Mouse (Mus musculus) urinary bladder, postnatal 10 days (tissue): ENCODE results near the gene Gm34653.
"Not testable (repeated sequence)": the region's sequence is repeated elsewhere in the genome, so short reads cannot be mapped to it uniquely, and the experiment has no call there.

Source experiments
- DNase-seq: peaks from one replicate; pipeline ENCODE4 v3.0.0; 2022; ENCODE audit warnings: low spot score

Gene Gm34653

DNA sequence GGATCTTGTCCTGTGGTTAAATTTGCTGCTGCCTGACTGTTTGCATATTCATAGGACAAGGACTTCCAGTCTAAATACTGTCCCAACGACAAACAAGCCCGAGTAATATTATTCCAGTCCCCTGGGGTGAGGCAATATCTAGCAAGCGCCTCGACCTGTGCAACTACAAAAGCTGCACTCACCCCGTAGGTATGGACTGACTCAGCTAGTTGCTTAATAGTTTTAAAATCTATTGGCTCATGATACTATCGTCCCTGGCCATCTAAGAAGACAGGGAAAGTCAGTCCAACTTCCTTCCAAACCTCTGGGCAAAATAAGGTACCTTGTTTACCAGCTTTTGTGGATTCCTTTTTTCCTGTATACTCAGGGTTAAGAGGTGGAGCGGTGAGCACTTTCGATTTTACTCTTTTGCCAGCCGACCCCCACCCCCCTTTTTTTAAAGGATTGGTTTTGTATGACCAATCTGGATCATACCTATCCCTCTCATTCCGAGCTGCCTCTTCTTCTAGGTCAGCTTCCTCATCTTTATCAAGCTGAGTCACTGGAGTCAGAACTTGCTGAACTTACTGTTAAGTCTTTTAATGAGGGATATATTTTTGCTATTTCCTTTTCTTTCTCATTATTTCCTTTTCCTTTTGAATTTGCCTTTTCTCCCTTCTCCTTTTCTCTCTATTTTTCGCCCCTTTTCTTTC, at the start of gene Gm34653:
Gm34653 (plus strand) TSS at position 242 of the 692 bp plus-strand sequence.
- DNase-seq: not testable (repeated sequence)

DNA sequence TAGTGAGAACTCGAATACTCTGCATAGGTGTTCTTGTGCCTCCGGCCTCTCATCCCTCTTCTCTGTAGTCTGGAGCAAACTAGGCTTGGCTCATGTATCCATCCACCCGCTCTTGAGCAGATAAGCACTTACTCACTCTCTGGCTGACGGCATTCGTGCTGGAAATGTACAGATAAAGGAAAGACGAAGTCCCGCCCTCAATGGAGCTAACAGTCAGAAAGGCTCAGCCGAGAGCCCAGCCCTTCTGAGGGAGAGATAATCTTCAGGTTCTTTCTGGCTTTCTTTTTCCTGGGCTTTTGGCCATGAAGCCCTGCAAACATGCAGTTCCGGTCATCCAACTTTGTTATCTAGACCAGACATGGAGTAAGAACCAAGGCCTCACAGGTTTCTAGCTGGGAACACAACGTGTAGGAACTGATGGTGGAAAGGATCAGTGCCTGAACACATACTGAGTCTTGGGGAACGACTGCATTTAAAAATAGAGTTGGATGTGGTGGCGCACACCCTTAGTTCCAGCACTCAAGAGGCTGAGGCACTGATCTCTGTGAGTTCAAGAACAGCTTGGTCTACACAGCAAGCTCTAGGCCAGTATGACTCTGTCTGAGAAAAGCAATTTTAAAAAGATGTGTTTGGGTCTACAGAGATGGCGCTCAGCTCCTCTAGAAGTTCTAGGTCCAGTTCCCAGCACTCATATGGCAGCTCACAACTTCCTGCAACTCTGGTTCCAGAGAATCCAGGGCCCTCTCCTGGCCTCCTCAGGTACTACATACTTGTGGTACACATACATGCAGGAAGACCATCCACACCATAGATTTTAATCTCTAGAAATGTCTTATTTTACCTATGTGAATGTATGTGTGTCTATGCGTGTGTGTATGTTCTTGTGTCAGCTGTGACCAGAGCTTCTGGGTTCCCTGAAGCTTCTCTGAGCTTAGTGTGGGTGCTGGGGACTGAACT, 49.5 kb upstream of the Gm34653 start:
- no peak for DNase-seq

DNA sequence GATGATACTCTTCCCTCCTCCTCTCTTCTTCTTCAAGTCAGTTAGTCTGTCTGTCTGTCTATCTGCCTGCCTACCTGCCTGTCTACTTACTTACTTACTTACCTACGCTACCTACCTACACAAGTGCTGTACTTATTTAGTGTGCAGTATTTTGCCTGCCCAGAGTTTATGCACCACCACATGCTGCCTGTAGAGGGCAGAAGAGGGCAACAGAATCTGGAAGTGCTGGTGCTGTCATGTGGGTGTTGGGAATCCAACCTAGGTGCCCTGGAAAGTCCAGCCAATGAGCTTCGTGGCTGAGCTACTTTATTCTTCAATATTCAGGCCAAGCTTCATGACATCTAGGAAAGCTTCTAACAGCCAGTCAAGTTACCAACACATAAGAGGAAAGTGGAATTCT, 48.7 kb upstream of the Gm34653 start:
- no peak for DNase-seq

DNA sequence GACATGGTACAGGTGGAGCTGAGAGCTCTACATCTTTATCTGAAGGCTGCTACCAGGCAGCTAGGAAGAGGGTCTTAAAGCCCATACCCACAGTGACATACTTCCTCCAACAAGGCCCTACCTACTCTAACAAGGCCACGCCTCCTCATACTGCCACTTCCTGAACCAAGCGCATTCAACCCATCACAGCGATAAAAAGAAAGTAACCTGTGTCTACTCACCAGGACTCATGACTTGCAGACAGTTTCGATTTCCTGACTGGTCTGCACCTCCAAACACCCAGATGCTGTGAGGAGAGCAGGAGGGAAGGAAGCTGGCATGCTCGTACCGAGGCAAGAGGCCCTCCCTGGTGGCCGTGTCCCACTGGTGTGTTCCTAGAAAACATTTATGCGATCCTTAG, 42.5 kb upstream of the Gm34653 start:
- no peak for DNase-seq

DNA sequence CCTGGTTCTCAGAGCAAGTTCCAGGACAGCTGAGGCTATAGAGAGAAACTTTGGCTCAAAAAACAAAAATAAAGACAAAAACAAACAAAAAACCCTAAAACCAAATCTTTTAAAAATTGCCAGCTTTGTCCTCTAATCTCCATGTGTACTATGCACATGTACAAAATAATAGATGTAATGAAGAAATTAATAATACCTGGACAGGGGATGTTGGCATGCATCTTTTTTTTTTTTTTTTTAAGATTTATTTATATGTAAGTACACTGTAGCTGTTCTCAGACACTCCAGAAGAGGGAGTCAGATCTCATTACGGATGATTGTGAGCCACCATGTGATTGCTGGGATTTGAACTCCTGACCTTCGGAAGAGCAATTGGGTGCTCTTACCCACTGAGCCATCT, 40.3 kb upstream of the Gm34653 start:
- not testable (repeated sequence) for DNase-seq

DNA sequence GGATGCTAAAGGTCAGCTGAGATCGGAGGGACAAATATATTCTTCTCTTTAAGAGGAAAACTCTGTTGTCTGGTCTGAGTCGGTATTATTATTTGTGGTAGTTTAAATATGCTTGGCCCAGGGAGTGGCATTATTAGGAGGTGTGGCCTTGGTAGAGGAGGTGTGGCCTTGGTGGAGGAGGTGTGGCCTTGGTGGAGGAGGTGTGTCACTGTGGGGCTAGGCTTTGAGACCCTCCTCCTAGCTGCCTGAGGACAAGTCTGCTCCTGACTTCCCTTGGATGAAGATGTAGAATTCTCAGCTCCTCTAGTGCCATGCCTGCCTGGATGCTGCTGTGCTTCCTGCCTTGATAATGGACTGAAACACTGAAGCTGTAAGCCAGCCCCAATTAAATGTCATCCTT, 38.3 kb upstream of the Gm34653 start:
- no peak for DNase-seq

DNA sequence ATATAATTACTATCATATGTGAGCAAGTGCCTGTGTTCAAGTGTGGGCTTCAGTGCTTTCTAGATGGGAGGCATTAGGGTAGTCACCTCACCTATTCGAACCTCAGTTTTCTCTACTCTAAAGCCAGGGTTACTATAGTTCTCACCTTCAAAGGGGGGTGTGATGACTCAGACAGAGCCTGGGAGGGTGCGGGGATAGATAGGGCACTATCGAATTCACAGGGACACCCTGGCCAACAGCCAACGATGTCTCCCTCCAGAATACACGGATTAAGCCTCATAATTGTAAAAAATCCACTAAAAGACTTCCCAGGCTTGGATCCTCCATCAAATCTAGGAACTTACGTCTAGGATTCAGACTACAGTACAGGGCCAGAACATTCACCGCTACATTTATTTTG, 37.4 kb upstream of the Gm34653 start:
- no peak for DNase-seq

DNA sequence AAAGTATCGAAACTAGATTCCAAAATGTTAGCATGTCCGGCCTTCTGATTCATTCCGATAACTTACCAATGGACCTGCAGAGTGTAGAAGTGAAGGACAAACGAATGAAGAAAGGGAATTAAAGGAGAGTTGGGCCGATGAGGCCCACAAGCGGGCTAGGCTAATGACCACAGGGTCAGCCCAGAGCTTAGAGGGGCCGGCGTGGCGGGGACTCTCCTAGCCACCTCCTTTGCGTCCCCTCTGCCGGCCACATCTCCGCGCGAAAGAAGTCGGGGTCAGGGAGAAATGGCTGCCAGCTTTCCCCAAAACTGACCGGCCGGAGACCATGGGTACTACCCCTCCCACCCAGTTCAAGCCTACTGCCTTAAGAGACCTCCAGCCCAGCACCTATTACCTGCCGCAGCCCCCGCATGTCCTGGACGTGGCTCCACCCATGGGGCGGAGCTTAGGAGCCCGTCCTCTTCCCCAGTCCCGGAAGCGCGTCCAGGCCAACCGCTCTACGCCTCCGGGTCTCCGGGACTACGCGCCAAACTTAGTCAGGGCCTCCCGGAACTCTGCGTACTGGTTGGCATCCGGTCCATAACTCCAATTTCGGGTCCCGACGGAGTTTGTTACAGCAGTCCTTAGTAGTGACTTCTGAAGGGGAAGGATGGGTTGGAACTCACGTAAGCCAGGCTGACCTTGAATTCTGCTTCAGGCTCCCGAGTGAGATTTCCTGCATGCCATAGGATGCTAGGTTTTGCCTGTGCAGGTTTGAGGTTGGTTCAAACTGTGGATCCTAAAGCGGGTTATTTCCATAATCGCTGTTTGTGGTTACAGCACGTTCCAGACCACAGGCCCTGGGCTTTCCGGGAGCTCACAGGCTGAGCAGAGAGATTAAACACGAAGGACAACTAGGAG, 33.2 kb upstream of the Gm34653 start, which contains the start of gene Rabepk:
Rabepk (minus strand) TSS at position 556 of the 900 bp plus-strand sequence.
- peak; percentile 32 for DNase-seq

DNA sequence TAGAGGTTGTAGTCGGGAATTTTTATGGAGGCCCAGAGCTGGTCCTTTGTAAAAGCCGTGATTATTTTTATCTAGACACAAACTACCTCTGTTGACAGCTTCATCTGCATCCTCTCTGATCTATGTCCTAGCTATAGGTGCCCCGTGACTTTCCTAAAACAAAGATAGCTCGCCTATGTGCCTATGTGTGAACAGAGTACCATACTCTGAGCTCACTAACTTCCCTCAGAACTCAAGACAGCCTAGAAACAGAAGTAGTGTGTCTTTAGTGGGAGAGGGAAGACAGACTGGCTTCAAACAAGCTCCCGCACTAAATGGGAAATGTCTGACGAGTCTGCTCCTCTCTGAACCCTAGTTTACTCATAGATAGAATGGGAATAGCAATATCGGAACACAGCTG, 32.4 kb upstream of the Gm34653 start:
- no peak for DNase-seq

DNA sequence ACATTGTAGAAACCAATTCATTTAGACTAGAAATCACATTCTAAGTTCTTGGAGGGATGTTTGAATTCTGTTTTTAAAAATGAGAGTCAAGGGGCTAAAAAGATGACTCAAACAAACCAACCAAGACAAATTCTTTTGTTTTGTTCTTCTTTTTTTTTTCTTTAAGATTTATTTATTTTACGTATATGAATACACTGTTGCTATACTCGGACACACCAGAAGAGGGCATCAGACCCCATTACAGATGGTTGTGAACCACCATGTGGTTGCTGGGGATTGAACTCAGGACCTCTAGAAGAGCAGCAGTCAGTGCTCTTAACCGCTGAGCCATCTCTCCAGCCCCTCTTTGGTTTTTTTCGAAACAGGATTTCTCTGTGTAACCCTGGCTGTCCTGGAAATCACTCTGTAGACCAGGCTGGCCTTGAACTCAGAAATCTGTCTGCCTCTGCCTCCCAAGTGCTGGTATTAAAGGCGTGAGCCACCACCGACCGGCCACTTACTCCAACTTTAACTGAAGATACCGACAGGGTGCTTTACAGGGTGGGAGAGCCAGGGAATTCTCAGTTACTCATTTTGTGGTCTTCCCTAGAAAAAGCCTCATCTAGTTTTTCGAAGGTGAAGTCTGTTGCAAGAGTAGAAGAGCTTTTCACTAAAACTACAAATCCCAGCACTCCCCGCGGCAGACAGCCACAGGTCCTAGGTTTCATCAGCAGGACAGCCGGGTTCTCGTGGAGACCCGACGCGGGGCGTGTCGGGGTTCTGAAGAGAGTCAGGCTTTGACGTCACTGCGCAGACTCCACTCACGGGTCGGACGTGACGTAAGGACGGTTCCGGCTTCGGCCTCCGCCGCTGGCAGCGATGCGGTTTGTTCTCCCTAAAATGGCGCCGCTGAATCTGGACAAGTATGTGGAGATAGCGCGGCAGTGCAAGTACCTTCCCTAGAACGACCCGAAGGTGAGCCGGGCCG, 31.0 kb upstream of the Gm34653 start:
- DNase-seq: peak; percentile 93

DNA sequence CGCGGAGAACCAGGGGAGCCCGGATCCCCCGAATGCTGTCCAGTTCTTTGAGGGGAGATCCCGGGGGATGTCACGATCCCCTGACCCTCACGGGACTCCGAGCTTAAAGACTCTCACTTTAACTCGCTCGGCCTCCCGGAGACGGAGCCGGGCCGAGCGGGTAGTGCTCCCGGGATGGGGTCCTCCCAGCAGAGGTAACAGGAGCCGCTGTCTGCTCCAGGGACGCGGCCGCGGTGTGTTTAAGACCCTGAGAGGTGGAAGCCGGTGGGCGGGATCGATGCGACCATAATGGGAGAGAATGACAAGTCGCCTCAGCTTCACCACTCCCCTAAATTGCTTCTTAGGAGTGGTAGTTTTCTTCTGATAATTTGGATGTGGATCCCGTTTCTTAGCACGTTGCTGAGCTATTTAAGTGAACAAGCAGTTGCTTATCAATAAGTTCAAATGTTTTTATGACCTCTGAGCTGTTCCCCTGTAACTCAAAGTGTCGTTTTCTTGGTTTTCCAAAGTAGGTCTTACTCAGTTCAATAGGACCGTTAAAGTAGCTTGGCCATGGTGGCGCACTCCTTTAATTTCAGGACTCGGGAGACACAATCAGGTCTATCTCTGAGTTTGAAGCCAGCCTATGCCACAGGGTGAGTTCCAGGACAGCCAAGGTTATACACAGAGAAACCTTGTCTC, 30.1 kb upstream of the Gm34653 start:
- not testable (repeated sequence) for DNase-seq

DNA sequence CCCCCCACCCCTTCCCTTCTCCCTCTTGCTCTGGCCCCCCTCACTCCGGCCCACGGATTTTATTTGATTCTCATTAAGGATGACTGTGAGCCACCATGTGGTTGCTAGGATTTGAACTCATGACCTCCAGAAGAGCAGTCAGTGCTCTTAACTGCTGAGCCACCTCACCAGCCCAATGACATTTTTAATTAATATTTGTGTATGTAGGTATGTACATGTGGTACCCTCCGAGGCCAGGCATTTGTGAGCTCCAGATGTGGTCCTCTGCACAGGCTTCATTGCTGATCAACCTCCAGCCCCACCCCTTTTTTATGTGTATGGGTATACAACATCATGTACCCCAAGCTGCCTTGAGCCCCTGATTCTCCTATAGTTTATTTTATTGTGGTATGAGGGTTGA, 29.1 kb upstream of the Gm34653 start:
- DNase-seq: no peak

DNA sequence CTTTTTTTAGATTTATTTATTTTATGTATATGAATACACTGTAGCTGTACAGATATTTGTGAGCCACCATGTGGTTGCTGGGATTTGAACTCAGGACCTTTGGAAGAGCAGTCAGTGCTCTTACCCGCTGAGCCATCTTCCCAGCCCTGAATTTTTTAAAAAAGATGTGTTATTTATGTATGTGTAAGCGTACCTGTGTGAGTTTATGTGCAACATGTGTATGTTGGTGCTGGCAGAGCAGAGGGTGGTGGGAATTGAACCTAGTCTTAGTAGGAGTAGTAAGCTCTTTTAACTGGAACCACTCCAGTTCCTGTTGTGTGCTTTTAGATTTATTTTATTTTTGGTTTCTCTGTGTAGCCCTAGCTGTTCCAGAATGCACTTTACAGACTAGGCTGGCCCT, 28.6 kb upstream of the Gm34653 start:
- DNase-seq: no peak

DNA sequence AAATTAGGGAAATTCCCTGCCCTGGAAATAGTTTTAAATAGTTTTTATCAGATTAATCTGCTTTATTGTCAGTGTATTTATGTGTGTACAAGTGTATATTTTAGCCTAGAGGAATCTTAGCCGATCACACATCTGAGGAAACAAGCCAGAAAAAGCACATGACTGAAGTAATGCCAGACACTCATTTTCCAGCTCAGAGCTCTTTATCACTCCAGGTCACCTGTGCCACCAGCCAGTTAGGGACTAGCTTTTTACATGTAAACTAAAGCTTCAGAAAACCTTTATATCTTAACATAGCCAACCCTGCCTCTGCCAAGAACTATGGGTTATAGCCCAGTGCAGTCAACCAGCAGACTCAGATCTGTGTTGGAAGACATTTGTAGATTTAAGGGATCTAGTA, 28.0 kb upstream of the Gm34653 start:
- no peak for DNase-seq

DNA sequence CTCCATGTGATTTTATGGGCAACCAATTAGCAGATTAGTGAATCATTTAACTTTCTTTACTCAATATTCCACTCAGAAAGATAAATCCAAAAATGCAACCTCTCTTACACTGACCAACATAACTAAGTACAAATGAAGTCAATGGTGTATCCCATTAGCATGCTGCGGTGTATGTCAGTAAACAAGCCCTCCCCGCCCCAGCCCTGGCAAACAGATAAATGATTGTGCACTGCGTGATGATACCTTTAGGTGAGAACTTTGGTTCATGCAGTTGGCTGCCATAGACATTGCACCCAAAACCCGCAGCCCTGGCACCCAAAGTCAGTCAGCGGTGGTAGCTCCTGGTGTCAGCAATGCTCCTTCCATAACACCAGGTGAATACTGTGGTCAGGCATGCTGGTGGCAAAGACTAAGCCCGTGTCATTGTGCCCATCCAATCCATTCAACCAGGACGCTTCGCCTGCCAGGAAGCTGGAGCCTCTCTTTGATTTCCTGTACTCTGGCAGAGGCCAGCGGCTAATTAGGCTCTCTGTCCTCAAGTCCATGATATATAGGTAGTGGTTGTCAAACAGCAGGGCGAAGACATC, 27.4 kb upstream of the Gm34653 start:
- DNase-seq: no peak

DNA sequence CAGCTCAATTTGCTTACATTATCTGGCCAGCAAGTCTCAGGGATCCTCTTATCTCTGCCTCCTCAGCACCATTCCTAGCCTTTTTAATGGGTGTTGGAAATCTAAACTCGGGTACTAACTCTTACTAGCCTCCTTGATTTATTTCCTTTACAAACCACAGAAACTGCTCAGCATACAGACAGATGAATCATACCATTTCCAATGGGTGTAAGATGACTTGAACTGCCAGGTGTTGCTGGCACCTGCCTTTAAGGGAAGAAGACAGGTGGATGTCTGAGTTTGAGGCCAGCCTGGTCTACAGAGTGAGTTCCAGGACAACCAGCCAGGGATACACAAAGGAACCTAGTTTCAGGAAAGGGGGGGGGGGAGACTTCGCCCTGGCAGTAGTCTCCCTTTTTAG, 24.8 kb upstream of the Gm34653 start:
- DNase-seq: no peak

DNA sequence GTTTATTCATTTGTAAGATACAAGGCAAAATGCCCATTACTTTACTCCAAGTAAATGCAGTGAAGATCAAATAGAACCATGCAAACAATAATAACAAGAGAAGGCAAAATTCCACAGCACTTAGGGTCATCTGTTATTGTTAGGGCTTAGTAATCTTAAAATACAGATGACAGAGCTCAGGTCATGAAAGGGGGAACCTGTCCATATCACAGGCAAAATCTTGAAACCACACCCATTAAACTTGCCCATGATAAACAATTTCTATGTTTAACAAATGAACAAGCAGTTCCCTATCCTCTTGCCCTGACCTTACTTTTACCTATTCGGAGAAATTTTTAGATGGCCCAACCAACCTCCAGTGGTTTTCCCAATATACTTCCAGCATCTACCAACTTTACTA, 23.2 kb upstream of the Gm34653 start:
- no peak for DNase-seq

DNA sequence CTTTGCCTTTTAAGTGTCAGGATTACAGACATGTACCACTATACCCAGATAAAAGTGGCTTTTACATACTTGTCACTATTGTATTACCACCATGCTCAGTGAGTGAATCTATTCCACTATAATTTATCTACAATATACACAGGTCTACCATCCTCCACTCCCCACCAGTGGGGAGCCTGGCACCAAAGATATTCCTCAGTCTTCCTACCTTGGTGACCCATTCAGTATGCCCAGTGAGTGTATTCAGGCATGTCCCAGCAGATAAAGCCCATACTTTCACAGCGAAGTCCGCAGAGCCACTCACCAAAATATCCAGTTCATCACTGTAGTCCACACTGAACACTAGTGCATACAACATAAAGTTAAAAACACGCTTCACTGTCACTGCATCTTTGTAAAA, 22.0 kb upstream of the Gm34653 start:
- DNase-seq: no peak

DNA sequence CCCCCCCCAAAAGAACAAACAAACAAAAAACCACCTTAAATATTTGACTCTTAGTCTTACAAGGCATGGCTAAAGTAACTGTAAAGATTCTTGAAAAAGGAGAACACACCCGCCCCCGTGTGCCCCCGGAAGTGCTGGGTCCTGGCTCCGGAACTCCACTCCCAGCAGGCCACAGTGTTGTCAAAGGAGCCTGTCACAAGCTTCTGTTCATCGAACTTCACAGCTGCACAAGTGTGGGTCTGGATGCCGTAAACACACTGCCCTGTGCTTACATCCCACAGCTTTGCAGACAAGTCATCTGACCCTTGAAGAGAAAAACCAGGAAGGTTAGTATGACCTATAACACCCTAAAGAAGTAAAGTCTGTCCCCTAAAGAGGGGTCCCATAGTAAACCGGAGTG, 20.1 kb upstream of the Gm34653 start:
- DNase-seq: no peak

DNA sequence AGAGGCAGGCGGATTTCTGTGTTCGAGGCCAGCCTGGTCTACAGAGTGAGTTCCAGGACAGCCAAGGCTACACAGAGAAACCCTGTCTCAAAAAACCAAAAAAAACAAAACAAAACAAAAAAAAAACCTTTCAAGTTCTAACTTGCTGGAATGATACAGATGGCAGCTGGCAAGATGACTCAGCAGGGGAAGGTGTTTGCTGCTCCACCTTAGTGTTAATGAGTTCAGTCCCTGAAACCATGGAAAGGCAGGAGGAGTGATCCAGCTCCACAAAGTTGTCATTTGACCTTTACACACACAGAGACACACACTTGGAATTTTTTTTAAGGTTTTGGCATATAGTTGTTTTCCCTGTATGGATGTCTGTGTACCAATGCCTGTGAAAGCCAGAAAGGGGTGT, 16.9 kb upstream of the Gm34653 start:
- not testable (repeated sequence) for DNase-seq
